Mouse (Mus musculus): ENCODE results near the gene Dgkh.

GRCm38 (mm10) chr14:78678981-78679380 is 53.6 kb downstream of the Dgkh start:
- no peak for TF ChIP-seq CTCF (IDR thresholded peaks at IDR 0.05)
- TF ChIP-seq EP300 (IDR thresholded peaks at IDR 0.05) = no peak

Data from lung, postnatal 0 days (tissue).